Mouse (Mus musculus): ENCODE results near the gene St14. TPM values are rescaled to one million over a fixed set of nuclear protein-coding genes. Genes with fewer than 3 reads are reported as not detected.

Gene St14
- under 1 TPM; 0.25 to 0.55 TPM for total RNA-seq (2021)
- polyA plus RNA-seq (2012; rRNA removed): 0.18 and 1.2 TPM in 2 replicates
- long read RNA-seq, partial matches to known transcripts: 1 of 1 reads
- long read RNA-seq, other reads (novel, unspliced or antisense): 0 of 1 reads

- peak; percentile 29 to 37 for DNase-seq
- peaks cover 2% of the 10 kb centered on the region for H3K4me1 ChIP-seq (ENCODE audit: control insufficient read depth, insufficient read depth, low read length)
- H3K27me3 ChIP-seq (ENCODE audit: control insufficient read depth, insufficient read depth, low read length): peaks cover 8% of the 10 kb centered on the region
- no peak within 1 kb of the TSS for H3K27ac ChIP-seq
- H3K4me3 ChIP-seq: peak within 1 kb of the TSS; percentile 47
- no peaks in the 10 kb centered on the region for H3K79me2 ChIP-seq (replicated peaks; ENCODE audit: control insufficient read depth, insufficient read depth, low read length)
- intact Hi-C loops (cut with DNase I): no loop called here
- H3K36me3 ChIP-seq (ENCODE audit: control insufficient read depth, insufficient read depth, low read length): no peaks in the 10 kb centered on the region
- no peak for TF ChIP-seq POLR2A (IDR thresholded peaks at IDR 0.05; ENCODE audit: insufficient read depth, low read depth, low read length)
- TF ChIP-seq CTCF (IDR thresholded peaks at IDR 0.05): no peak
- TF ChIP-seq EP300 (IDR thresholded peaks at IDR 0.05; ENCODE audit: insufficient read depth, low read depth, low read length): no peak
- under 1% methylated on average over 74 of the region's 74 CpGs for WGBS
- peak within 1 kb of the TSS; percentile 37 for H3K9ac ChIP-seq (ENCODE audit: low read depth, low read length)
Measured at GRCm38 (mm10) chr9:31131205-31131968, at the start of gene St14. TSS of gene St14 (minus strand) at chr9:31131853.

- TF ChIP-seq POLR2A (IDR thresholded peaks at IDR 0.05; ENCODE audit: insufficient read depth, low read depth, low read length) (no peak), EP300 (IDR thresholded peaks at IDR 0.05; ENCODE audit: insufficient read depth, low read depth, low read length) (no peak), CTCF (IDR thresholded peaks at IDR 0.05) (no peak)
- no peak for DNase-seq
- no peak overlapping the region for H3K9ac ChIP-seq (ENCODE audit: low read depth, low read length)
- H3K27ac ChIP-seq: no peak overlapping the region
- peaks cover 28% of the 10 kb centered on the region for H3K4me1 ChIP-seq (ENCODE audit: control insufficient read depth, insufficient read depth, low read length)
- H3K27me3 ChIP-seq (ENCODE audit: control insufficient read depth, insufficient read depth, low read length): no peaks in the 10 kb centered on the region
- peaks cover 7% of the 10 kb centered on the region for H3K79me2 ChIP-seq (replicated peaks; ENCODE audit: control insufficient read depth, insufficient read depth, low read length)
- WGBS: 78% methylated on average over 6 of the region's 6 CpGs
- peaks cover 23% of the 10 kb centered on the region for H3K36me3 ChIP-seq (ENCODE audit: control insufficient read depth, insufficient read depth, low read length)
- intact Hi-C loops (cut with DNase I): loop anchor here (5.0 kb wide), 1 partner anchor 35 kb away; the partner anchor contains the start of gene Aplp2
- no peak overlapping the region for H3K4me3 ChIP-seq
Measured at GRCm38 (mm10) chr9:31177692-31178091, 46.0 kb upstream of the St14 start.

GRCm38 (mm10) chr9:31176379-31177130 lies 44.9 kb upstream of the St14 start:
- Histone ChIP-seq H3K4me1 (ENCODE audit: control insufficient read depth, insufficient read depth, low read length) (peaks cover 25% of the 10 kb centered on the region), H3K79me2 (replicated peaks; ENCODE audit: control insufficient read depth, insufficient read depth, low read length) (peaks cover 4% of the 10 kb centered on the region), H3K27ac (peak overlapping the region; percentile 61), H3K4me3 (no peak overlapping the region), H3K36me3 (ENCODE audit: control insufficient read depth, insufficient read depth, low read length) (peaks cover 21% of the 10 kb centered on the region), H3K27me3 (ENCODE audit: control insufficient read depth, insufficient read depth, low read length) (no peaks in the 10 kb centered on the region), H3K9ac (ENCODE audit: low read depth, low read length) (no peak overlapping the region)
- 32% methylated on average over 8 of the region's 8 CpGs for WGBS
- intact Hi-C loops (cut with DNase I): loop anchor here (5.0 kb wide), 1 partner anchor 36 kb away; the partner anchor contains the start of gene Aplp2
- TF ChIP-seq EP300 (IDR thresholded peaks at IDR 0.05; ENCODE audit: insufficient read depth, low read depth, low read length) (peak; percentile 77), POLR2A (IDR thresholded peaks at IDR 0.05; ENCODE audit: insufficient read depth, low read depth, low read length) (no peak), CTCF (IDR thresholded peaks at IDR 0.05) (no peak)
- DNase-seq: peak; percentile 85 to 91

- intact Hi-C loops (cut with DNase I): loop anchor here (5.0 kb wide), 1 partner anchor 36 kb away; the partner anchor contains the start of gene Aplp2
- TF ChIP-seq POLR2A (IDR thresholded peaks at IDR 0.05; ENCODE audit: insufficient read depth, low read depth, low read length): no peak
- TF ChIP-seq EP300 (IDR thresholded peaks at IDR 0.05; ENCODE audit: insufficient read depth, low read depth, low read length): no peak
- TF ChIP-seq CTCF (IDR thresholded peaks at IDR 0.05): no peak
- H3K27ac ChIP-seq: peak overlapping the region; percentile 61
- no peak overlapping the region for H3K9ac ChIP-seq (ENCODE audit: low read depth, low read length)
- H3K4me3 ChIP-seq: no peak overlapping the region
- peaks cover 20% of the 10 kb centered on the region for H3K36me3 ChIP-seq (ENCODE audit: control insufficient read depth, insufficient read depth, low read length)
- 39% methylated on average over 3 of the region's 3 CpGs for WGBS
- no peak for DNase-seq
- H3K79me2 ChIP-seq (replicated peaks; ENCODE audit: control insufficient read depth, insufficient read depth, low read length): peaks cover 4% of the 10 kb centered on the region
- H3K27me3 ChIP-seq (ENCODE audit: control insufficient read depth, insufficient read depth, low read length): no peaks in the 10 kb centered on the region
- H3K4me1 ChIP-seq (ENCODE audit: control insufficient read depth, insufficient read depth, low read length): peaks cover 21% of the 10 kb centered on the region
Measured at GRCm38 (mm10) chr9:31175978-31176377, 44.3 kb upstream of the St14 start.

- Histone ChIP-seq H3K9ac (ENCODE audit: low read depth, low read length) (no peak overlapping the region), H3K4me3 (no peak overlapping the region), H3K27me3 (ENCODE audit: control insufficient read depth, insufficient read depth, low read length) (no peaks in the 10 kb centered on the region), H3K27ac (no peak overlapping the region), H3K79me2 (replicated peaks; ENCODE audit: control insufficient read depth, insufficient read depth, low read length) (peaks cover 2% of the 10 kb centered on the region; the same call in 1 of the 2 replicates), H3K4me1 (ENCODE audit: control insufficient read depth, insufficient read depth, low read length) (peaks cover 20% of the 10 kb centered on the region), H3K36me3 (ENCODE audit: control insufficient read depth, insufficient read depth, low read length) (peaks cover 20% of the 10 kb centered on the region)
- TF ChIP-seq POLR2A (IDR thresholded peaks at IDR 0.05; ENCODE audit: insufficient read depth, low read depth, low read length) (no peak), EP300 (IDR thresholded peaks at IDR 0.05; ENCODE audit: insufficient read depth, low read depth, low read length) (no peak), CTCF (IDR thresholded peaks at IDR 0.05) (no peak)
- no peak for DNase-seq
- intact Hi-C loops (cut with DNase I): loop anchor here (5.0 kb wide), 1 partner anchor 37 kb away; the partner anchor contains the start of gene Aplp2
- WGBS: 73% methylated on average over 6 of the region's 6 CpGs
Measured at GRCm38 (mm10) chr9:31175346-31175745, 43.7 kb upstream of the St14 start.
